Mouse (Mus musculus) ES-E14 (cell line): Measurements from ENCODE around the gene Slu7. TPM values are rescaled to one million over a fixed set of nuclear protein-coding genes. Genes with fewer than 3 reads are reported as not detected.
A peak's percentile ranks its signal among the peaks of the same experiment; 100 is the strongest.

Source experiments
- DNase-seq: peaks from one replicate; pipeline ENCODE4 v3.0.0-alpha.2; 2013; ENCODE audit warnings: low read depth, low spot score
- H3K27ac ChIP-seq: 2 replicates; pipeline ENCODE4 v1.5.1; 2012; ENCODE audit warnings: low read depth, mild to moderate bottlenecking, low read length, moderate library complexity, mixed read lengths; ENCODE audit not compliant: poor library complexity, insufficient read depth, severe bottlenecking
- H3K36me3 ChIP-seq: 2 replicates; pipeline ENCODE4 v1.6.1; 2012; ENCODE audit warnings: mild to moderate bottlenecking, low read length, moderate library complexity, mixed read lengths; ENCODE audit not compliant: control insufficient read depth, poor library complexity, insufficient read depth, severe bottlenecking
- H3K4me1 ChIP-seq, 2 experiments: fragments of 150-350 bp in 1 of 2; sonication (generic) in 1 of 2; 2 replicates each; pipeline ENCODE4 v1.6.1; 2012; ENCODE audit warnings: low read length in 2 of 2, mild to moderate bottlenecking in 1 of 2, mixed read lengths in 1 of 2; ENCODE audit not compliant: control insufficient read depth in 2 of 2, insufficient read depth in 2 of 2, poor library complexity in 1 of 2
- H3K4me3 ChIP-seq, 2 experiments: fragments of 150-350 bp in 1 of 2; sonication (generic) in 1 of 2; 2 replicates each; pipeline ENCODE4 v1.5.1; 2012; ENCODE audit warnings: low read length in 2 of 2, low read depth in 1 of 2, mild to moderate bottlenecking in 1 of 2, mixed read lengths in 1 of 2; ENCODE audit not compliant: insufficient read depth in 1 of 2, poor library complexity in 1 of 2, severe bottlenecking in 1 of 2
- H3K9ac ChIP-seq: 2 replicates; pipeline ENCODE4 v1.6.1; 2012; ENCODE audit warnings: low read depth, mild to moderate bottlenecking, low read length, mixed read lengths; ENCODE audit not compliant: poor library complexity, insufficient read depth, severe bottlenecking
- H3K9me3 ChIP-seq: fragments of 150-350 bp; sonication (generic); 2 replicates; pipeline ENCODE4 v1.6.1; 2012; ENCODE audit warnings: low read depth, mild to moderate bottlenecking, low read length; ENCODE audit not compliant: control insufficient read depth, insufficient read depth
- CHD2 ChIP-seq: IDR thresholded peaks from 2 replicates; pipeline ENCODE4 v1.6.1; 2014; ENCODE audit warnings: mild to moderate bottlenecking, low read depth, low read length, inconsistent platforms
- HCFC1 ChIP-seq: IDR thresholded peaks from 2 replicates; pipeline ENCODE4 v1.6.1; 2012; ENCODE audit warnings: low read length, inconsistent platforms, borderline replicate concordance; ENCODE audit not compliant: insufficient read depth
- MAFK ChIP-seq: IDR thresholded peaks from 2 replicates; pipeline ENCODE4 v1.6.1; 2014; ENCODE audit warnings: mild to moderate bottlenecking, low read depth, low read length, inconsistent platforms; ENCODE audit not compliant: insufficient read depth
- ZC3H11A ChIP-seq: IDR thresholded peaks from 2 replicates; pipeline ENCODE4 v1.6.1; 2012; ENCODE audit warnings: low read depth, mild to moderate bottlenecking, inconsistent platforms, low read length, borderline replicate concordance
- ZNF384 ChIP-seq: IDR thresholded peaks from 2 replicates; pipeline ENCODE4 v1.6.1; 2012; ENCODE audit warnings: low read depth, low read length, inconsistent platforms
- in situ Hi-C, 2 experiments: fragments of 600-800 bp; cut with MboI; formaldehyde crosslinking; loops; one replicate each; pipeline ENCODE4 v1.15.1; 2025; ENCODE audit warnings: low sequenced_read_pairs in 2 of 2, inconsistent platforms in 1 of 2; ENCODE audit not compliant: unreplicated experiment in 2 of 2
- total RNA-seq: library from RNA; depleted of rRNA; stranded (reverse); fragments of 300-350 nt; gene quantifications from 2 replicates; pipeline ENCODE4 v1.2.3, GENCODE M21; 2012

Gene Slu7
- total RNA-seq, 1 experiment, result 28.8 TPM

DNA sequence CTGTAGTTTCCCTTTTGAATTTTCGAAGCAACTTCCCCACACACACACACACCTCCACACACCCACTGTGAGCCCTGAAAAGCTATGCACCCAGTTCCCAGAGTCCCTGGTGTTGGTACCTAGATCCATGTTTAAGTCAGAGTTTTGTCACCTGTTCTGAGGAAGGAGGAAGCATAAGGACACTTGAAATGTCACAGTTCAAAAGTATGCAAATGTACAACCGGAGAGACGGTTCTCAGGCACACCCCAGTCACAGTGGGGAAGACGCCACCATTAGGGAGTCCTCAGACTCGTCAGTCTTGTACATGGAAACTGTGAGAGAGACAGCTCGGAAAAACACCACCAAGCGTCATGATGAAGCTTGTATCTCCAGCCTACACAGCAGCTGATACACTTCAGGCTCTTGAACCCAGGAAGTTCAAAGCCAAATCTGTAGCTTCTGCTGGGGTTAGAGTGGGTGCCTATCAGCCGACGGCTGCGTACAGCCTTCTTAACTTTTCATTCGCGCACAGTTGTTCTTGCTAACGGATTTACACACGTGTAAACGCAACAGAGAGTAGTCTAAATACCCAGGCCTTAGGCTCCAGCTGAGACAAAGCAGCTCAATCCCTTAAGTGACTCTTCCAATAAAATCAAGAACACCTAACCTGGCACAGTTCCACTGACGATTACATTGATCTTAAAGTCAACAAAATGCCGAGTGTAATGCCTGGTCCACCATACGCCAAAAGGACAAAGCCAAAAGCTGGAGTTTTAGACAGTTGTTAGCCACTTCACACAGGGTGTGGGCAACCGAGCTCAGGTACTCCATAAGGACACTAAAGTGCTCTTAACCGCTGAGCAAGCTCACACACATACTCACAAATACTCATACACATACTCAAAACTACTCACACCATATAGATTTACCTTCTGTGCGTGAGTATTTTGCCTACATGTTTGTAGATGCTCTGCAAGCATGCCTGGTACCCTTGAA is 45.1 kb upstream of the Slu7 start:
- no peak overlapping the region for H3K9ac ChIP-seq
- TF ChIP-seq ZNF384, result no peak
- TF ChIP-seq CHD2, result no peak
- no peak for TF ChIP-seq MAFK
- no peak for TF ChIP-seq HCFC1
- no peak for TF ChIP-seq ZC3H11A
- in situ Hi-C loops, result no loop called here
- no peak for DNase-seq
- H3K27ac ChIP-seq, result no peak overlapping the region
- no peaks in the 10 kb centered on the region for H3K9me3 ChIP-seq
- peaks cover 4 to 9% of the 10 kb centered on the region in 2 experiments; a peak in 2 of 4 replicates for H3K4me1 ChIP-seq
- H3K36me3 ChIP-seq, result no peaks in the 10 kb centered on the region
- no peak overlapping the region for H3K4me3 ChIP-seq

DNA sequence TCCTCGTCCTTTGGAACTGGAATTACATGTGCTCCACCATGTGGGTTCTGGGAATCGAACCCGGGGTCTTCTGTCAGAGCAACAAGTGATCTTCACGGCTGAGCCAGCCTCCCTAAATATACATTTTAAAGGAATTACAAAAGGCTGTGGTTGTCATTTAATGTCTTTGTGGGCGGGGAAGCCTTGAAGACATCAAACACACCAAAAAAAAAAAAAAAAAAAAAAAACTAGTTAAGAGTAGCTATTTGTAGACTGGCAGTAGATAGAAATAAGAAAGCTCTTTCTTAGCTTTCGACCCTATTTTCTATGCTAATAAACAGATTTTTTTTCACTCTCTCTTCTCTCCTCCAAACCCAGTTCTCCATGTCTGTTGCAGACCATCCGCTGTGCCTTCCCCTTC is 44.4 kb upstream of the Slu7 start:
- H3K9ac ChIP-seq, result no peak overlapping the region
- H3K9me3 ChIP-seq, result no peaks in the 10 kb centered on the region
- TF ChIP-seq HCFC1 (no peak), MAFK (no peak), ZNF384 (peak; percentile 59; the same call in 1 of the 2 replicates), CHD2 (no peak), ZC3H11A (no peak)
- peaks cover 4 to 9% of the 10 kb centered on the region in 2 experiments; a peak in 2 of 4 replicates for H3K4me1 ChIP-seq
- DNase-seq, result no peak
- no peak overlapping the region for H3K4me3 ChIP-seq
- H3K36me3 ChIP-seq, result no peaks in the 10 kb centered on the region
- no peak overlapping the region for H3K27ac ChIP-seq
- in situ Hi-C loops, result no loop called here

DNA sequence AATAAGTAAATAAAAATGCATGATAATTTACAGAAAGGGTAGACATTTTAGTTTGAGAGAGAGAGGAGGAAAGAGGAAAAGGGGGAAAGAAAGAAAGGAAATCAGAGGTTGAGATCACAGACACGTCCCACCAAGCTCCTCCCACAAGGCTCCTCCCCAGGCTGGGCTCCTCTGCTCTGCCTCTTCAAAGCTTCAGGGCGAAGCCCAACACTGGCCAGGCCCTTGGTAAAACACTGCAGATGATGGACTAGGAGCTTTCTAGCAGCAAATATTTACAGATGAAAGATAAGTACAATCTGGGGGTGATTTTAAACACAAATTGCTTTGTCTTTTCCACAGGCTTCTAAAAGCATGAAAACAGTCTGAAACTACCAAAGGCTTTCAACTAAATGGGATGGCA is 40.8 kb upstream of the Slu7 start:
- DNase-seq, result no peak
- no peaks in the 10 kb centered on the region for H3K36me3 ChIP-seq
- H3K4me3 ChIP-seq, result no peak overlapping the region
- H3K4me1 ChIP-seq, result peaks cover 4 to 5% of the 10 kb centered on the region in 2 experiments; a peak in 1 of 4 replicates
- no peaks in the 10 kb centered on the region for H3K9me3 ChIP-seq
- in situ Hi-C loops, result no loop called here
- H3K9ac ChIP-seq, result no peak overlapping the region
- no peak overlapping the region for H3K27ac ChIP-seq
- TF ChIP-seq ZC3H11A, result no peak
- no peak for TF ChIP-seq CHD2
- no peak for TF ChIP-seq MAFK

DNA sequence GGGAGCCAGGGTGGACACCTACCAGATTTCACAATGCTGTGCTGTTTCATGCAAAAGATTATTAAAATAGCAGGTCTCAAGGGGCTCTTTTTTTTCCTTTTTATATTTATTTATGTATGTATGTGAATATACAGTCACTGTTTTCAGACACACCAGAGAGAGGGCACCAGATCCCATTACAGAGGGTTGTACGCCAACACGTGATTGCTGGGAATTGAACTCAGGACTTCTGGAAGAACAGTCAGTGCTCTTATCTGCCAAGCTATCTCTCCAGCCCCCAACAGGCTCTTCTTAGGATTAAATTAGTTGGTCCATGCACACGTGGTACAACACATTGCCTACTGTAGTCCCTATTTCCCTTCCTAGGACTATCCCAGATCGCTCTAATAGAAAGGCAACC is 40.2 kb upstream of the Slu7 start:
- Histone ChIP-seq H3K27ac (no peak overlapping the region), H3K36me3 (no peaks in the 10 kb centered on the region), H3K4me1 (peaks cover 2 to 4% of the 10 kb centered on the region in 2 experiments; a peak in 1 of 4 replicates), H3K9me3 (no peaks in the 10 kb centered on the region), H3K9ac (no peak overlapping the region), H3K4me3 (no peak overlapping the region)
- in situ Hi-C loops, result no loop called here
- DNase-seq, result no peak
- TF ChIP-seq ZNF384 (no peak), CHD2 (no peak), MAFK (no peak), ZC3H11A (no peak), HCFC1 (no peak)
